Mouse (Mus musculus) lung, adult 2 months (tissue): ENCODE results near the gene Il27ra.
"Not testable (repeated sequence)": the region's sequence is repeated elsewhere in the genome, so short reads cannot be mapped to it uniquely, and the experiment has no call there.

Source experiments
- CTCF ChIP-seq: fragments of 200-500 bp; IDR thresholded peaks from 2 replicates; pipeline ENCODE4 v1.5.1; 2011; ENCODE audit warnings: mild to moderate bottlenecking, low read length, control low read depth; ENCODE audit not compliant: insufficient read depth
- POLR2A ChIP-seq: fragments of 200-500 bp; IDR thresholded peaks from 2 replicates; pipeline ENCODE4 v1.6.1; 2011; ENCODE audit warnings: low read depth, mild to moderate bottlenecking, control low read depth, low read length, borderline replicate concordance; ENCODE audit errors: extremely low read depth

GRCm38 (mm10) chr8:84005502-84005901 is 36.9 kb downstream of the Il27ra start:
- not testable (repeated sequence) for TF ChIP-seq CTCF, POLR2A
